Mouse (Mus musculus): ENCODE measurements around the gene Fam92b.
A peak's percentile ranks its signal among the peaks of the same experiment; 100 is the strongest.

Fam92b gene

GRCm38 (mm10) chr8:120190107-120190809 lies 13.0 kb upstream of the Fam92b start:
- DNase-seq (ENCODE audit: low read depth): no peak

- no peak for DNase-seq (ENCODE audit: low read depth)
Measured at GRCm38 (mm10) chr8:120189440-120189839, 12.2 kb upstream of the Fam92b start.

- DNase-seq (ENCODE audit: low read depth): no peak
Measured at GRCm38 (mm10) chr8:120188510-120188909, 11.2 kb upstream of the Fam92b start.

GRCm38 (mm10) chr8:120186454-120186853 lies 9.2 kb upstream of the Fam92b start:
- DNase-seq (ENCODE audit: low read depth): no peak

- DNase-seq (ENCODE audit: low read depth): peak; percentile 49
Measured at GRCm38 (mm10) chr8:120184850-120185792, 7.9 kb upstream of the Fam92b start.

GRCm38 (mm10) chr8:120184366-120184765 lies 7.1 kb upstream of the Fam92b start:
- no peak for DNase-seq (ENCODE audit: low read depth)

GRCm38 (mm10) chr8:120181861-120182414 lies 4.7 kb upstream of the Fam92b start:
- no peak for DNase-seq (ENCODE audit: low read depth)

GRCm38 (mm10) chr8:120181274-120181673 lies 4.0 kb upstream of the Fam92b start:
- DNase-seq (ENCODE audit: low read depth): no peak

- DNase-seq (ENCODE audit: low read depth): no peak
Measured at GRCm38 (mm10) chr8:120180445-120180970, 3.2 kb upstream of the Fam92b start.

- peak; percentile 93 for DNase-seq (ENCODE audit: low read depth)
Measured at GRCm38 (mm10) chr8:120179027-120179431, 1.8 kb upstream of the Fam92b start.

GRCm38 (mm10) chr8:120178124-120178514 lies 853 bp upstream of the Fam92b start:
- DNase-seq (ENCODE audit: low read depth): no peak

- no peak for DNase-seq (ENCODE audit: low read depth)
Measured at GRCm38 (mm10) chr8:120176605-120177004, 661 bp downstream of the Fam92b start.

GRCm38 (mm10) chr8:120174606-120175005 lies 2.7 kb downstream of the Fam92b start:
- no peak for DNase-seq (ENCODE audit: low read depth)

GRCm38 (mm10) chr8:120173195-120173594 lies 4.1 kb downstream of the Fam92b start:
- no peak for DNase-seq (ENCODE audit: low read depth)

- no peak for DNase-seq (ENCODE audit: low read depth)
Measured at GRCm38 (mm10) chr8:120169119-120169518, 8.1 kb downstream of the Fam92b start.

- peak; percentile 30 for DNase-seq (ENCODE audit: low read depth)
Measured at GRCm38 (mm10) chr8:120167821-120168220, 9.4 kb downstream of the Fam92b start.

GRCm38 (mm10) chr8:120167136-120167535 lies 10.1 kb downstream of the Fam92b start:
- no peak for DNase-seq (ENCODE audit: low read depth)

GRCm38 (mm10) chr8:120164026-120164425 lies 13.2 kb downstream of the Fam92b start:
- no peak for DNase-seq (ENCODE audit: low read depth)

GRCm38 (mm10) chr8:120163376-120163775 lies 13.9 kb downstream of the Fam92b start:
- DNase-seq (ENCODE audit: low read depth): no peak

- no peak for DNase-seq (ENCODE audit: low read depth)
Measured at GRCm38 (mm10) chr8:120162404-120162752, 14.9 kb downstream of the Fam92b start.

GRCm38 (mm10) chr8:120161658-120162403 lies 15.4 kb downstream of the Fam92b start:
- DNase-seq (ENCODE audit: low read depth): no peak

- no peak for DNase-seq (ENCODE audit: low read depth)
Measured at GRCm38 (mm10) chr8:120160366-120160765, 16.9 kb downstream of the Fam92b start.
